Mouse (Mus musculus): ENCODE measurements around the gene Gabrb1. TPM values are rescaled to one million over a fixed set of nuclear protein-coding genes. Genes with fewer than 3 reads are reported as not detected.

Gabrb1 gene
- 0.73 and 0.93 TPM in 2 replicates for polyA plus RNA-seq (2014; fragmentation: Nextera tagmentation; extraction: Ambion mirVana)

DNA sequence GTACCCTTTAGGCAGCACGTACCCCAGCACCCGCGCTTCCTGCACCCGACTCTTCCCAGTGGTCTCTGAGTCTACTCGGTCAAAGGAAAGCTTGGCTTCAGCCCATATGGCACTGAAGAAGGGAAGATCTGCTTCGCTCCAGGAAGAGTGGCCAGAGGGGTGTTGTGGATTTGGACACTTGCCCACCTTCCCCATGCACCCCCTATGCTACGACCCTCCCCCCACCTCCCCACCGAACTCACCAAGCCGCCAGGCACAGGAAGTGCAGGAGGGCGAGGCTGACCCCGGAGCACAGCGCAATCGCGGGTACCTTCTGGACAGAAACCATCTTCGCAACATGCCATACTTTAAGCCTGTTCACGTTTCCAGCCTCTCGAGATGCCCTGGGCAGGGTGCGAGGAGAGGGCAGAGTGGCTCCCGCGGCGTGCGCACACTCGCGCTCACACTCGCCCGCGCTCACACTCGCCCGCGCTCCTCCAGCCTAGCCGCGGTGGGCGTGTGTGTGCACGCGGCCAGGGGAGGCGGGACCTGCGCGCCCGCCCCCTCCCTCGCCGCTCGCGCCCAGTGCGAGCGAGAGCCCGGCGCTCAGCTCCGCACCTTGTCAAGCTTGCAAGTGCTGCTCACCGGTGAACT, at the start of gene Gabrb1:
TSS of gene Gabrb1 (plus strand) at position 632 of the 633 bp plus-strand sequence.
- Histone ChIP-seq H3K4me1 (ENCODE audit: control insufficient read depth, insufficient read depth, low read length) (peaks cover 5% of the 10 kb centered on the region; the same call in 1 of the 2 replicates), H3K27ac (ENCODE audit: low read depth, low read length) (no peak within 1 kb of the TSS), H3K36me3 (ENCODE audit: control insufficient read depth, insufficient read depth, low read length) (no peaks in the 10 kb centered on the region), H3K4me2 (ENCODE audit: low read depth) (peak within 1 kb of the TSS; percentile 98), H3K4me3 (ENCODE audit: low read depth, low read length) (peak within 1 kb of the TSS; percentile 56), H3K9ac (ENCODE audit: low read length) (peak within 1 kb of the TSS; percentile 42), H3K9me3 (ENCODE audit: control insufficient read depth, low read length) (no peaks in the 10 kb centered on the region), H3K27me3 (ENCODE audit: control insufficient read depth, insufficient read depth, low read length) (peaks cover 23% of the 10 kb centered on the region)
- ATAC-seq (ENCODE audit: insufficient read depth, low FRiP score, low TSS enrichment), result peak; percentile 86
- peak; percentile 54 for DNase-seq (ENCODE audit: low spot score)
- under 1% methylated on average over 49 of the region's 49 CpGs for WGBS

DNA sequence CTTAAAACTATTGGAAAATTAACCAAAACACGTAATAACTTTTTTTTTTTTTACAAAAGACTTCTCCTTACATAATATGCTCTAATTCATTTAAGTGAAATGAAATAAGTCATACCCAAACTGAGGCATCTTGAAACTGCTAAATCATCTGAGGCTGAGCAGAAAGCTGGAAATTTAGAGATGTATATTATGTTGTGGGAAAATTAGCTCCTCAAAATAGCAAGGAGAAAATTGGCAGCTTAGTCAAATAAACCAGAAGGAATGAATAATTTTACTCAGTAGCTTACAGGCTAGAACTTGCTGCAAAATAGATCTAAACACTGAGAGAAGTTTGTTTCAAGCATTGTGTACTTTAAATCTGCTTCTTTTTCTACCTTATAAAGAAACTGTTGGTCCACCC, 49.2 kb upstream of the Gabrb1 start:
- 88% methylated on average over 1 of the region's 1 CpGs for WGBS
- H3K9ac ChIP-seq (ENCODE audit: low read length), result no peak overlapping the region
- no peaks in the 10 kb centered on the region for H3K36me3 ChIP-seq (ENCODE audit: control insufficient read depth, insufficient read depth, low read length)
- H3K4me2 ChIP-seq (ENCODE audit: low read depth), result no peak overlapping the region
- ATAC-seq (ENCODE audit: insufficient read depth, low FRiP score, low TSS enrichment), result no peak
- H3K4me1 ChIP-seq (ENCODE audit: control insufficient read depth, insufficient read depth, low read length), result no peaks in the 10 kb centered on the region
- no peak overlapping the region for H3K4me3 ChIP-seq (ENCODE audit: low read depth, low read length)
- DNase-seq (ENCODE audit: low spot score), result no peak
- H3K27me3 ChIP-seq (ENCODE audit: control insufficient read depth, insufficient read depth, low read length), result no peaks in the 10 kb centered on the region
- H3K9me3 ChIP-seq (ENCODE audit: control insufficient read depth, low read length), result no peaks in the 10 kb centered on the region
- H3K27ac ChIP-seq (ENCODE audit: low read depth, low read length), result no peak overlapping the region

DNA sequence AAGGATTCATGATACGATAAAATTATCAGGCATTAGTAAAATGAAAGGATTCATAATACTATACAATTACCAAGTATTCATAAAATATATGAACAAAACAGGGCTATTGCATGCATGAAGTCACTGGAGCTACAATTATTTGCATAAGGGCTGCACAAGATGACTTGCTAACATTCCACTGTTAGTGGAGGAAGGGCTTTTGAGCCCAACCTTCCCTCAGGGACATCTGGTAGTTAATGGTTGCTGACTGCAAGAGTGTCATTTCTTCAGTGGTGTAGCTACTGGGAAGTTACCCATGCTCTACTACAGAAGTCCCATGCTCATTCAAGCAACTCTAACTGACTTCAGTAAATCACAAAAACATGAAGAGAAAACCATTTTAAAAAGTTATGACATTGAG, 43.6 kb upstream of the Gabrb1 start:
- no peak for ATAC-seq (ENCODE audit: insufficient read depth, low FRiP score, low TSS enrichment)
- 98% methylated on average over 1 of the region's 1 CpGs for WGBS

DNA sequence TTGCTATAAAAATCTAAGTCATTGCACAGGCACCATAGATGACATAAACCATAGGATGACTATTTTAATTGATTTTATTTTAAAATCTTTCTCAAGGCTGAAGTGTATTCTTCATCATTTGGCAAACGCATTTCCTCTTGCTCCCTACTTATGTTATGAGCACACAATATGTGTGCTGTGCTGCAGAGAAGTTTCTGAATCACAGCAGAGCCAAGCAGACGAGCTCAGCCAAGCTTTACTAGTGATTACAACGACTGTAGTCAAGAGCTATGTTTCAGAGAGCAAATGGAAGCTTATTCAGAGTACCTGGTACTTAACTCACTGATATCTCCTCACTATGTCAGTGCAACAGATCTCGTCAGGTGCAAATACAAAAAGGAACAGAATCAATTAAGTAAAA, 41.2 kb upstream of the Gabrb1 start:
- Histone ChIP-seq H3K4me3 (ENCODE audit: low read depth, low read length) (no peak overlapping the region), H3K27me3 (ENCODE audit: control insufficient read depth, insufficient read depth, low read length) (no peaks in the 10 kb centered on the region), H3K9me3 (ENCODE audit: control insufficient read depth, low read length) (no peaks in the 10 kb centered on the region), H3K9ac (ENCODE audit: low read length) (no peak overlapping the region), H3K4me1 (ENCODE audit: control insufficient read depth, insufficient read depth, low read length) (no peaks in the 10 kb centered on the region), H3K36me3 (ENCODE audit: control insufficient read depth, insufficient read depth, low read length) (no peaks in the 10 kb centered on the region), H3K27ac (ENCODE audit: low read depth, low read length) (no peak overlapping the region), H3K4me2 (ENCODE audit: low read depth) (no peak overlapping the region)
- 73% methylated on average over 4 of the region's 4 CpGs for WGBS
- no peak for DNase-seq (ENCODE audit: low spot score)
- no peak for ATAC-seq (ENCODE audit: insufficient read depth, low FRiP score, low TSS enrichment)

More for the DNA sequence above, 43.6 kb upstream of the Gabrb1 start:
- H3K4me2 ChIP-seq (ENCODE audit: low read depth), result no peak overlapping the region
- H3K27me3 ChIP-seq (ENCODE audit: control insufficient read depth, insufficient read depth, low read length), result no peaks in the 10 kb centered on the region
- no peaks in the 10 kb centered on the region for H3K9me3 ChIP-seq (ENCODE audit: control insufficient read depth, low read length)
- no peaks in the 10 kb centered on the region for H3K4me1 ChIP-seq (ENCODE audit: control insufficient read depth, insufficient read depth, low read length)
- no peak for DNase-seq (ENCODE audit: low spot score)
- H3K9ac ChIP-seq (ENCODE audit: low read length), result no peak overlapping the region
- H3K4me3 ChIP-seq (ENCODE audit: low read depth, low read length), result no peak overlapping the region
- H3K36me3 ChIP-seq (ENCODE audit: control insufficient read depth, insufficient read depth, low read length), result no peaks in the 10 kb centered on the region
- no peak overlapping the region for H3K27ac ChIP-seq (ENCODE audit: low read depth, low read length)

DNA sequence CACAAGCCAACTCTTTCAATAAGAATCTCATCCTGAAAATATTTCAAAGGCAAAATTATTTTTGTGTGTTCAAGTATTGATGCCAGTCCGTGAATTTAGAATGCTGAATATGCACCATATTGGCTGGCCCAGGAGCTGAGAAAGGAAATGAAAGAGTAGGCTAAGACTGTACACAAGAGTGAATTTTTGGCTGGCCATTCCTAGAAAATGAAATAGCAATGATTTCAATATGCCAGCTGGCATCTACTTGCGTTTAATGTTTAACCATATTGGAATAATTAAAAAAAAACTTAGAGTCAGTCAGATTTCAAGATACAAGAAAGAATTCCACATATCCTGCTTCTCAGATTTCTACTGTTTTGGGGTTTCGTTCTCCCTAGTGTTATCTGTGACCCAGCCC, 30.1 kb upstream of the Gabrb1 start:
- Histone ChIP-seq H3K27me3 (ENCODE audit: control insufficient read depth, insufficient read depth, low read length) (no peaks in the 10 kb centered on the region), H3K4me2 (ENCODE audit: low read depth) (no peak overlapping the region), H3K36me3 (ENCODE audit: control insufficient read depth, insufficient read depth, low read length) (no peaks in the 10 kb centered on the region), H3K9ac (ENCODE audit: low read length) (no peak overlapping the region), H3K4me3 (ENCODE audit: low read depth, low read length) (no peak overlapping the region), H3K4me1 (ENCODE audit: control insufficient read depth, insufficient read depth, low read length) (no peaks in the 10 kb centered on the region), H3K9me3 (ENCODE audit: control insufficient read depth, low read length) (no peaks in the 10 kb centered on the region), H3K27ac (ENCODE audit: low read depth, low read length) (no peak overlapping the region)
- WGBS, result 90% methylated on average over 3 of the region's 3 CpGs
- DNase-seq (ENCODE audit: low spot score) (no peak), ATAC-seq (ENCODE audit: insufficient read depth, low FRiP score, low TSS enrichment) (no peak)

DNA sequence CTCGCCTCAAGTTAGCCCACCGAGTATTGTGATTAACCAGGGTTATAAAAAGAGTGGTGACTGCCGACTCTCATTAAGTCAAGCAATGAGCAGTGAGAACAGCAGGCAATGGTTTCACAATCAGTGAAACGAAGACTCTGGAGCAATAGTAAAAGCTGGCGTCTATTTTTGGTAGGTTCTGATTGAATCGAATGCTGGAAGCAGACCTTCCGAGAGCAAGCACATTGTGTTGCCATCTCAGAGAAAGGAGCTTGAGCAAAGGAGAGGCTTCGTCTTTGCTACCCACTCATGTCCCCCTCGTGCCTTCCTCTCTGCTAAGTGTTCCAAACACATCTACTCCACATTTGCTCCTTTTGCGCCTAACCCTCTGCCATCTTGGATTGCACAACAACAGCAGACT, 18.1 kb upstream of the Gabrb1 start:
- no peak for ATAC-seq (ENCODE audit: insufficient read depth, low FRiP score, low TSS enrichment)
- DNase-seq (ENCODE audit: low spot score), result no peak
- Histone ChIP-seq H3K27me3 (ENCODE audit: control insufficient read depth, insufficient read depth, low read length) (no peaks in the 10 kb centered on the region), H3K4me2 (ENCODE audit: low read depth) (no peak overlapping the region), H3K4me1 (ENCODE audit: control insufficient read depth, insufficient read depth, low read length) (no peaks in the 10 kb centered on the region), H3K4me3 (ENCODE audit: low read depth, low read length) (no peak overlapping the region), H3K27ac (ENCODE audit: low read depth, low read length) (no peak overlapping the region), H3K9ac (ENCODE audit: low read length) (no peak overlapping the region), H3K36me3 (ENCODE audit: control insufficient read depth, insufficient read depth, low read length) (no peaks in the 10 kb centered on the region), H3K9me3 (ENCODE audit: control insufficient read depth, low read length) (no peaks in the 10 kb centered on the region)
- WGBS, result 74% methylated on average over 10 of the region's 10 CpGs

DNA sequence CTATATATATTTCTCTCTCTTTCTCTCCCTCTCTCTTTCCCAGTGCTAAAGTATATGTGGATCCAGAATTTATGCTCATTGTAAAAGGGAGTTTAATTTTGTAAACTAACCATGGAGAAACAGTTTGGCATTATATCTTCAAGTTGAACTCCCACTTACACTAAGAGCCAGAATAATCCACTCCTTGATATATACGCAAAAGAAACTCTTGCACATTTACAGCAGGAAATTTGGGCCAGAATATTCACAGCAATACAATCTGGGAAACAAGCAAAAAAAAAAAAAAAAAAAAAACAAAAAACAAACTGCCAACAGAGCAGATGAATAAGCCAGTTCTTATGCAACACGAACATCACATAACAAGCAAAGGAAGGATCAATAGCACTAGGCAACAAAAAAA, 9.8 kb upstream of the Gabrb1 start:
- Histone ChIP-seq H3K9me3 (ENCODE audit: control insufficient read depth, low read length) (no peaks in the 10 kb centered on the region), H3K27me3 (ENCODE audit: control insufficient read depth, insufficient read depth, low read length) (no peaks in the 10 kb centered on the region), H3K27ac (ENCODE audit: low read depth, low read length) (no peak overlapping the region), H3K36me3 (ENCODE audit: control insufficient read depth, insufficient read depth, low read length) (no peaks in the 10 kb centered on the region), H3K4me2 (ENCODE audit: low read depth) (no peak overlapping the region), H3K4me3 (ENCODE audit: low read depth, low read length) (no peak overlapping the region), H3K4me1 (ENCODE audit: control insufficient read depth, insufficient read depth, low read length) (no peaks in the 10 kb centered on the region), H3K9ac (ENCODE audit: low read length) (no peak overlapping the region)
- ATAC-seq (ENCODE audit: insufficient read depth, low FRiP score, low TSS enrichment) (no peak), DNase-seq (ENCODE audit: low spot score) (no peak)
- WGBS, result 76% methylated on average over 2 of the region's 2 CpGs

DNA sequence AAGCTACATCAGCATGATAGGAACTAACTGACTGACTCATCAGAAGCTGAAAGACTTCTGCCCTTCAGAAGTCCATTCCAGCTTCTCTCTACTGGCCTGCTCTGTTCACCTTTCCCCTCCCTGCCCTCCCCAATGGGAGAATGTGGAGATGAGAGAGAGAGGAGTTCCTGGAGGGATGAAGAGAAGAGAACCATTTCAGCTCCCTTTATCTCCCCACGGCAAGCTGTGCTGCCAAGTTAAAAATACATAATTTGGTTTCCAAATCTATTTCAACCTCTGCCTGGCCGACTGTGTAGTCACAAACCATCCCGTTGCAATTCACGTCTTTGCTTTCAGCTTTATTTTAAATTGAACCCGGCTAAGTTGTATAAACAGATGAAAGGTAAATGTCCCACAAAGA, 3.9 kb upstream of the Gabrb1 start:
- Histone ChIP-seq H3K4me1 (ENCODE audit: control insufficient read depth, insufficient read depth, low read length) (peaks cover 5% of the 10 kb centered on the region; the same call in 1 of the 2 replicates), H3K9me3 (ENCODE audit: control insufficient read depth, low read length) (no peaks in the 10 kb centered on the region), H3K27ac (ENCODE audit: low read depth, low read length) (no peak overlapping the region), H3K9ac (ENCODE audit: low read length) (no peak overlapping the region), H3K4me2 (ENCODE audit: low read depth) (no peak overlapping the region), H3K27me3 (ENCODE audit: control insufficient read depth, insufficient read depth, low read length) (peaks cover 23% of the 10 kb centered on the region), H3K4me3 (ENCODE audit: low read depth, low read length) (no peak overlapping the region), H3K36me3 (ENCODE audit: control insufficient read depth, insufficient read depth, low read length) (no peaks in the 10 kb centered on the region)
- ATAC-seq (ENCODE audit: insufficient read depth, low FRiP score, low TSS enrichment) (no peak), DNase-seq (ENCODE audit: low spot score) (no peak)
- WGBS, result 91% methylated on average over 5 of the region's 5 CpGs

DNA sequence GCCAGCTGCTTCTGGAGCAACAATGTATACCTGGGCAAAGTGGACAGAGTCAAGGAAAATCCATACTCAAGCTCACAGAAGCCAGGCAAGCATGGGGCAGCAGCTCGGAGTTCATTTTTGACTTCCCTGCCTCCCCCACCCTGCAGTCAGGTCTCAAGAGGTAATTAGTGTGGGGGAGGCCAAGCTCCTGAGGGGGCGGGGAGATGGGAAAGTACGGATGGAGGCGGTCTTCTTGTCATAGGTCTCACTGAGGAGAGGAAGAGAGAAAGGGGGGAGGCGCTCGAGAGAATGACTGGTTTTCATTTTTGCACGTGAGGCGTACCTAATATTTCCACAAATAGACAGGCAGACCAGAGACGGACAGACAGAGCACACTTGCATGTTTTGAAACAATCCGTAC, 1.1 kb upstream of the Gabrb1 start:
- no peak overlapping the region for H3K9ac ChIP-seq (ENCODE audit: low read length)
- peak overlapping the region; percentile 56 for H3K4me3 ChIP-seq (ENCODE audit: low read depth, low read length)
- H3K4me1 ChIP-seq (ENCODE audit: control insufficient read depth, insufficient read depth, low read length), result peaks cover 5% of the 10 kb centered on the region; the same call in 1 of the 2 replicates
- 11% methylated on average over 10 of the region's 10 CpGs for WGBS
- H3K4me2 ChIP-seq (ENCODE audit: low read depth), result peak overlapping the region; percentile 98; the same call in 1 of the 2 replicates
- DNase-seq (ENCODE audit: low spot score) (peak; percentile 11), ATAC-seq (ENCODE audit: insufficient read depth, low FRiP score, low TSS enrichment) (no peak)
- H3K27ac ChIP-seq (ENCODE audit: low read depth, low read length), result no peak overlapping the region
- H3K27me3 ChIP-seq (ENCODE audit: control insufficient read depth, insufficient read depth, low read length), result peaks cover 23% of the 10 kb centered on the region
- H3K36me3 ChIP-seq (ENCODE audit: control insufficient read depth, insufficient read depth, low read length), result no peaks in the 10 kb centered on the region
- H3K9me3 ChIP-seq (ENCODE audit: control insufficient read depth, low read length), result no peaks in the 10 kb centered on the region
